Mouse (Mus musculus) brain, embryonic 14.5 days (tissue): ENCODE results near the gene Fgr.

Experiments used
- CTCF ChIP-seq: fragments of 200-500 bp; IDR thresholded peaks from 2 replicates; pipeline ENCODE4 v1.5.1; 2012; ENCODE audit warnings: inconsistent platforms, mild to moderate bottlenecking, moderate library complexity, borderline replicate concordance; ENCODE audit not compliant: insufficient read depth, insufficient read length; ENCODE audit errors: extremely low read depth
- POLR2A ChIP-seq: fragments of 200-500 bp; IDR thresholded peaks from 2 replicates; pipeline ENCODE4 v1.6.1; 2012; ENCODE audit warnings: mild to moderate bottlenecking, inconsistent platforms, borderline replicate concordance; ENCODE audit not compliant: poor library complexity, insufficient read depth, insufficient read length, severe bottlenecking; ENCODE audit errors: extremely low read depth

GRCm38 (mm10) chr4:133050837-133051549 lies 77.1 kb downstream of the Fgr start:
- TF ChIP-seq CTCF (no peak), POLR2A (no peak)
